Comparison of ENCODE assay signal across 8 mouse cellular contexts in genomic region chr11:78162504-78162903, GRCm38 (mm10). TPM values are rescaled to one million over a fixed set of nuclear protein-coding genes. Genes with fewer than 3 reads are reported as not detected.
DNase-seq lines count a peak whose midpoint lies in the region; ATAC-seq and TF ChIP-seq lines count a peak whose summit lies in the region.

No protein-coding gene starts in this region.

- TF ChIP-seq EP300 in stomach, postnatal 0 days (optimal IDR thresholded peaks at IDR 0.05), result no peak

- WGBS in lung, embryonic 16.5 days, result 44% methylated on average over 6 of the region's 6 CpGs
- 34% methylated on average over 6 of the region's 6 CpGs for WGBS in hindbrain, embryonic 14.5 days
- WGBS in liver, embryonic 11.5 days, result 82% methylated on average over 6 of the region's 6 CpGs
- WGBS in stomach, postnatal 0 days, result 41% methylated on average over 6 of the region's 6 CpGs

- no peak for ATAC-seq in lung, embryonic 16.5 days (ENCODE audit: low read depth)
- no peak for ATAC-seq in hindbrain, embryonic 14.5 days (ENCODE audit: low FRiP score)
- no peak for ATAC-seq in liver, embryonic 11.5 days (replicated peaks; ENCODE audit: low FRiP score)
- no peak for ATAC-seq in stomach, postnatal 0 days (ENCODE audit: low FRiP score, low TSS enrichment)
- no peak for ATAC-seq in megakaryocyte progenitor cell, adult 5-6 weeks (replicated peaks; ENCODE audit: poor library complexity)

- H3K9me3 ChIP-seq in lung, embryonic 16.5 days (ENCODE audit: control insufficient read depth, low read length), result no peaks in the 10 kb centered on the region
- no peaks in the 10 kb centered on the region for H3K9me3 ChIP-seq in hindbrain, embryonic 14.5 days (ENCODE audit: control insufficient read depth, low read length)
- H3K9me3 ChIP-seq in liver, embryonic 11.5 days (ENCODE audit: control insufficient read depth, low read length), result no peaks in the 10 kb centered on the region
- no peaks in the 10 kb centered on the region for H3K9me3 ChIP-seq in stomach, postnatal 0 days (ENCODE audit: control insufficient read depth, low read length)

- peak overlapping the region; percentile 99 for H3K27ac ChIP-seq in lung, embryonic 16.5 days (ENCODE audit: low read length)
- peak overlapping the region; percentile 97 for H3K27ac ChIP-seq in hindbrain, embryonic 14.5 days
- peak overlapping the region; percentile 92; the same call in 1 of the 2 replicates for H3K27ac ChIP-seq in liver, embryonic 11.5 days (ENCODE audit: low read depth, low read length)
- H3K27ac ChIP-seq in stomach, postnatal 0 days (replicated peaks), result peak overlapping the region; percentile 9; the same call in 1 of the 2 replicates

- H3K9ac ChIP-seq in lung, embryonic 16.5 days (ENCODE audit: low read length), result peak overlapping the region; percentile 92
- H3K9ac ChIP-seq in hindbrain, embryonic 14.5 days, result peak overlapping the region; percentile 100
- H3K9ac ChIP-seq in liver, embryonic 11.5 days (ENCODE audit: low read depth, low read length), result peak overlapping the region; percentile 99
- 0 out of 2 replicates have a peak overlapping the region, but pooled peaks have one; percentile 93 for H3K9ac ChIP-seq in stomach, postnatal 0 days (ENCODE audit: low read length)

- no peak for TF ChIP-seq CTCF in stomach, postnatal 0 days (IDR thresholded peaks at IDR 0.05; ENCODE audit: low read depth)

- peak overlapping the region; percentile 88 for H3K4me2 ChIP-seq in lung, embryonic 16.5 days (ENCODE audit: low read depth, low read length)
- peak overlapping the region; percentile 79 for H3K4me2 ChIP-seq in hindbrain, embryonic 14.5 days (replicated peaks)
- peak overlapping the region; percentile 97 for H3K4me2 ChIP-seq in liver, embryonic 11.5 days
- H3K4me2 ChIP-seq in stomach, postnatal 0 days (replicated peaks; ENCODE audit: low read depth), result peak overlapping the region; percentile 89; the same call in 1 of the 2 replicates

- H3K4me1 ChIP-seq in lung, embryonic 16.5 days (replicated peaks; ENCODE audit: control insufficient read depth, insufficient read depth, low read length), result peaks cover 46% of the 10 kb centered on the region
- H3K4me1 ChIP-seq in hindbrain, embryonic 14.5 days (replicated peaks; ENCODE audit: control insufficient read depth, insufficient read depth, low read length), result peaks cover 25% of the 10 kb centered on the region
- peaks cover 39% of the 10 kb centered on the region for H3K4me1 ChIP-seq in liver, embryonic 11.5 days (replicated peaks; ENCODE audit: control insufficient read depth, insufficient read depth, low read length)
- H3K4me1 ChIP-seq in stomach, postnatal 0 days (replicated peaks; ENCODE audit: control insufficient read depth, insufficient read depth), result peaks cover 8% of the 10 kb centered on the region

- peak; percentile 75 to 91 for DNase-seq in adrenal gland, adult (ENCODE audit: inconsistent age in 2 of 2, low spot score in 1 of 2)
- DNase-seq in adrenal gland, postnatal 4 days (ENCODE audit: low spot score in 2 of 2), result no peak
- no peak for DNase-seq in lung, postnatal 14 days
- DNase-seq in hindbrain, embryonic 14.5 days (ENCODE audit: low spot score), result no peak
- no peak for DNase-seq in liver, embryonic 11.5 days (ENCODE audit: low spot score)
- DNase-seq in stomach, postnatal 0 days (ENCODE audit: low spot score), result peak; percentile 32

- peak overlapping the region; percentile 88 for H3K4me3 ChIP-seq in lung, embryonic 16.5 days (ENCODE audit: low read length)
- H3K4me3 ChIP-seq in hindbrain, embryonic 14.5 days (replicated peaks; ENCODE audit: low read length), result peak overlapping the region; percentile 96
- H3K4me3 ChIP-seq in liver, embryonic 11.5 days (ENCODE audit: low read depth, low read length), result peak overlapping the region; percentile 98
- H3K4me3 ChIP-seq in stomach, postnatal 0 days (ENCODE audit: low read depth, low read length), result no peak overlapping the region

- H3K27me3 ChIP-seq in lung, embryonic 16.5 days (ENCODE audit: control insufficient read depth, insufficient read depth, low read depth, low read length), result no peaks in the 10 kb centered on the region
- H3K27me3 ChIP-seq in hindbrain, embryonic 14.5 days (ENCODE audit: control insufficient read depth, insufficient read depth, low read length), result no peaks in the 10 kb centered on the region
- no peaks in the 10 kb centered on the region for H3K27me3 ChIP-seq in liver, embryonic 11.5 days (replicated peaks; ENCODE audit: control insufficient read depth, insufficient read depth, low read length)
- no peaks in the 10 kb centered on the region for H3K27me3 ChIP-seq in stomach, postnatal 0 days (ENCODE audit: control insufficient read depth, insufficient read depth, low read length)

- H3K36me3 ChIP-seq in lung, embryonic 16.5 days (ENCODE audit: control insufficient read depth, insufficient read depth, low read length), result peaks cover 37% of the 10 kb centered on the region
- H3K36me3 ChIP-seq in hindbrain, embryonic 14.5 days (replicated peaks; ENCODE audit: control insufficient read depth, insufficient read depth), result peaks cover 51% of the 10 kb centered on the region
- peaks cover 39% of the 10 kb centered on the region for H3K36me3 ChIP-seq in liver, embryonic 11.5 days (ENCODE audit: control insufficient read depth, insufficient read depth, low read length)
- H3K36me3 ChIP-seq in stomach, postnatal 0 days (ENCODE audit: control insufficient read depth, insufficient read depth, low read length), result peaks cover 17% of the 10 kb centered on the region

RNA-seq across cellular contexts. Expression of gene Traf4, which starts 2.9 kb away (rescaled TPM):
- 10 to 100 TPM; 42.7 to 46.5 TPM for total RNA-seq in adrenal gland, postnatal 4 days (2021)
- polyA plus RNA-seq in lung, embryonic 16.5 days (2015; fragmentation: Nextera tagmentation; extraction: Ambion mirVana), result 84.2 and 96.3 TPM in 2 replicates
- polyA plus RNA-seq in hindbrain, embryonic 14.5 days (2014; fragmentation: Nextera tagmentation; extraction: Ambion mirVana), result 57.2 and 63.5 TPM in 2 replicates
- 53.8 and 57.6 TPM in 2 replicates for polyA plus RNA-seq in liver, embryonic 11.5 days (2014; fragmentation: Nextera tagmentation; extraction: Ambion mirVana)
- 22.4 and 26.9 TPM in 2 replicates for polyA plus RNA-seq in stomach, postnatal 0 days (2015; fragmentation: Nextera tagmentation; extraction: Ambion mirVana)
- 4.7 TPM in 2 replicates for total RNA-seq in megakaryocyte progenitor cell, adult 5-6 weeks (2015)
- 2.5 and 3.2 TPM in 2 replicates for total RNA-seq in megakaryocyte progenitor cell, adult 5-6 weeks (2017)

RNA-seq across cellular contexts. Expression of gene Nek8, which starts 14.0 kb away (rescaled TPM):
- 10 to 100 TPM; 16.3 to 16.5 TPM for total RNA-seq in adrenal gland, postnatal 4 days (2021)
- 20.6 and 22.3 TPM in 2 replicates for polyA plus RNA-seq in lung, embryonic 16.5 days (2015; fragmentation: Nextera tagmentation; extraction: Ambion mirVana)
- polyA plus RNA-seq in hindbrain, embryonic 14.5 days (2014; fragmentation: Nextera tagmentation; extraction: Ambion mirVana), result 4.6 and 6.0 TPM in 2 replicates
- polyA plus RNA-seq in liver, embryonic 11.5 days (2014; fragmentation: Nextera tagmentation; extraction: Ambion mirVana), result 13.1 and 14.3 TPM in 2 replicates
- polyA plus RNA-seq in stomach, postnatal 0 days (2015; fragmentation: Nextera tagmentation; extraction: Ambion mirVana), result 6.4 and 7.4 TPM in 2 replicates
- 4.4 and 7.8 TPM in 2 replicates for total RNA-seq in megakaryocyte progenitor cell, adult 5-6 weeks (2015)
- 3.4 and 6.0 TPM in 2 replicates for total RNA-seq in megakaryocyte progenitor cell, adult 5-6 weeks (2017)

RNA-seq across cellular contexts. Expression of gene Tlcd1, which starts 14.0 kb away (rescaled TPM):
- total RNA-seq in adrenal gland, postnatal 4 days (2021), result 10 to 100 TPM; 45.2 to 46.9 TPM
- polyA plus RNA-seq in lung, embryonic 16.5 days (2015; fragmentation: Nextera tagmentation; extraction: Ambion mirVana), result 24.4 and 25.9 TPM in 2 replicates
- polyA plus RNA-seq in hindbrain, embryonic 14.5 days (2014; fragmentation: Nextera tagmentation; extraction: Ambion mirVana), result 13.4 and 16.6 TPM in 2 replicates
- 52.5 and 57.5 TPM in 2 replicates for polyA plus RNA-seq in liver, embryonic 11.5 days (2014; fragmentation: Nextera tagmentation; extraction: Ambion mirVana)
- polyA plus RNA-seq in stomach, postnatal 0 days (2015; fragmentation: Nextera tagmentation; extraction: Ambion mirVana), result 41.3 and 45.6 TPM in 2 replicates
- 4.0 and 6.3 TPM in 2 replicates for total RNA-seq in megakaryocyte progenitor cell, adult 5-6 weeks (2015)
- total RNA-seq in megakaryocyte progenitor cell, adult 5-6 weeks (2017), result 3.5 TPM in 2 replicates

RNA-seq across cellular contexts. Expression of gene Rpl23a, which starts 20.9 kb away (rescaled TPM):
- total RNA-seq in adrenal gland, postnatal 4 days (2021), result 1,000 to 10,000 TPM; 2,039 to 2,132 TPM
- 1,346 and 1,426 TPM in 2 replicates for polyA plus RNA-seq in lung, embryonic 16.5 days (2015; fragmentation: Nextera tagmentation; extraction: Ambion mirVana)
- 880 and 1,029 TPM in 2 replicates for polyA plus RNA-seq in hindbrain, embryonic 14.5 days (2014; fragmentation: Nextera tagmentation; extraction: Ambion mirVana)
- polyA plus RNA-seq in liver, embryonic 11.5 days (2014; fragmentation: Nextera tagmentation; extraction: Ambion mirVana), result 1,588 and 1,766 TPM in 2 replicates
- polyA plus RNA-seq in stomach, postnatal 0 days (2015; fragmentation: Nextera tagmentation; extraction: Ambion mirVana), result 1,145 and 1,168 TPM in 2 replicates
- 3,991 and 4,341 TPM in 2 replicates for total RNA-seq in megakaryocyte progenitor cell, adult 5-6 weeks (2015)
- 2,958 and 3,443 TPM in 2 replicates for total RNA-seq in megakaryocyte progenitor cell, adult 5-6 weeks (2017)

RNA-seq across cellular contexts. Expression of gene Rab34, which starts 25.7 kb away (rescaled TPM):
- total RNA-seq in adrenal gland, postnatal 4 days (2021), result 100 to 1,000 TPM; 120 to 124 TPM
- polyA plus RNA-seq in lung, embryonic 16.5 days (2015; fragmentation: Nextera tagmentation; extraction: Ambion mirVana), result 117 and 129 TPM in 2 replicates
- polyA plus RNA-seq in hindbrain, embryonic 14.5 days (2014; fragmentation: Nextera tagmentation; extraction: Ambion mirVana), result 46.4 and 53.2 TPM in 2 replicates
- 42.6 and 45.3 TPM in 2 replicates for polyA plus RNA-seq in liver, embryonic 11.5 days (2014; fragmentation: Nextera tagmentation; extraction: Ambion mirVana)
- polyA plus RNA-seq in stomach, postnatal 0 days (2015; fragmentation: Nextera tagmentation; extraction: Ambion mirVana), result 59.0 and 61.4 TPM in 2 replicates
- 1.3 and 1.5 TPM in 2 replicates for total RNA-seq in megakaryocyte progenitor cell, adult 5-6 weeks (2015)
- 1.3 and 2.4 TPM in 2 replicates for total RNA-seq in megakaryocyte progenitor cell, adult 5-6 weeks (2017)

Comparison
In these comparisons a context has a peak if more than half of its experiments do, and no peak if none do; other contexts are left out.
1. DNase-seq: peak in adrenal gland, adult (2 of 2) and stomach, postnatal 0 days (single experiment); none in adrenal gland, postnatal 4 days (0 of 2), lung, postnatal 14 days (single experiment), hindbrain, embryonic 14.5 days (single experiment) and liver, embryonic 11.5 days (single experiment).
2. H3K27ac ChIP-seq: peak in every context shown above with its lines; median percentile 99 in lung, embryonic 16.5 days; 97 in hindbrain, embryonic 14.5 days; 92 in liver, embryonic 11.5 days; 9 in stomach, postnatal 0 days.
3. Peak in every context shown above with its lines, with median percentiles within 50 percentile points of each other: H3K4me2 ChIP-seq and H3K9ac ChIP-seq.